Mouse (Mus musculus) small intestine, adult 2 months (tissue): Measurements from ENCODE around the gene Oscar.

Experiments
- CTCF ChIP-seq: fragments of 200-500 bp; IDR thresholded peaks from 2 replicates; pipeline ENCODE4 v1.5.1; 2012; ENCODE audit warnings: low read depth, mild to moderate bottlenecking, control low read depth, inconsistent platforms, low read length, moderate library complexity, mixed read lengths; ENCODE audit not compliant: insufficient replicate concordance, insufficient read length; ENCODE audit errors: extremely low read depth
- POLR2A ChIP-seq: fragments of 200-500 bp; IDR thresholded peaks from 2 replicates; pipeline ENCODE4 v1.6.1; 2012; ENCODE audit warnings: low read depth, mild to moderate bottlenecking, control low read depth, inconsistent platforms, low read length, moderate library complexity

- TF ChIP-seq POLR2A (no peak), CTCF (no peak)
These were observed 39.4 kb downstream of the Oscar start for GRCm38 (mm10) chr7:3576354-3577124.
